Mouse (Mus musculus): ENCODE data around the gene Nbas.

GRCm38 (mm10) chr12:13356201-13356600 is 87.3 kb downstream of the Nbas start:
- TF ChIP-seq POLR2A (IDR thresholded peaks at IDR 0.05; ENCODE audit: borderline replicate concordance, extremely low read depth, insufficient read depth, insufficient read length, poor library complexity, severe bottlenecking) = no peak
- TF ChIP-seq CTCF (IDR thresholded peaks at IDR 0.05; ENCODE audit: borderline replicate concordance, extremely low read depth, insufficient read depth, insufficient read length) = no peak
